Mouse (Mus musculus) adipocyte (in vitro differentiated cells): ENCODE results near the gene Ski.

Experiments
- DNase-seq: peaks from one replicate; pipeline ENCODE4 v3.0.0-alpha.2; 2016; ENCODE audit warnings: low spot score

The Ski gene

DNA sequence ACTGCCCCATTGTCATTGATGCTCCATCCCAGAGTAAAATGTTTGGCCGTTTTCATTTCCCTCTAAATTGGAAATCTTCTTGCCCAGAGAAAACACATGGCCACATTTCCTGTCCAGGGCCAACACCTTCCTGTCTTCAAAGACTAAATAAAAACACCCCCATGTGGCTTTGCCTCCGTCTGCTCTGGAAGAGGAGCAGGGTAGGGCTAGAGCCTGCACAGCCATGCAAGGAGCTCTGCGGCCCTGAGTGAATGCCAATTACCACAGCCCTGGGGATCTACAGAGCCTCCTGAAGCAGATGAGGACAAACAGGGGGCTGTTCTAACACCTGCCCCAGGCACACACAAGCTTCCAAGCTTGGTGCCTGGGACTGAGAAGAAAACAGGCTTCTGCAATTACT, 46.2 kb downstream of the Ski start:
- no peak for DNase-seq

DNA sequence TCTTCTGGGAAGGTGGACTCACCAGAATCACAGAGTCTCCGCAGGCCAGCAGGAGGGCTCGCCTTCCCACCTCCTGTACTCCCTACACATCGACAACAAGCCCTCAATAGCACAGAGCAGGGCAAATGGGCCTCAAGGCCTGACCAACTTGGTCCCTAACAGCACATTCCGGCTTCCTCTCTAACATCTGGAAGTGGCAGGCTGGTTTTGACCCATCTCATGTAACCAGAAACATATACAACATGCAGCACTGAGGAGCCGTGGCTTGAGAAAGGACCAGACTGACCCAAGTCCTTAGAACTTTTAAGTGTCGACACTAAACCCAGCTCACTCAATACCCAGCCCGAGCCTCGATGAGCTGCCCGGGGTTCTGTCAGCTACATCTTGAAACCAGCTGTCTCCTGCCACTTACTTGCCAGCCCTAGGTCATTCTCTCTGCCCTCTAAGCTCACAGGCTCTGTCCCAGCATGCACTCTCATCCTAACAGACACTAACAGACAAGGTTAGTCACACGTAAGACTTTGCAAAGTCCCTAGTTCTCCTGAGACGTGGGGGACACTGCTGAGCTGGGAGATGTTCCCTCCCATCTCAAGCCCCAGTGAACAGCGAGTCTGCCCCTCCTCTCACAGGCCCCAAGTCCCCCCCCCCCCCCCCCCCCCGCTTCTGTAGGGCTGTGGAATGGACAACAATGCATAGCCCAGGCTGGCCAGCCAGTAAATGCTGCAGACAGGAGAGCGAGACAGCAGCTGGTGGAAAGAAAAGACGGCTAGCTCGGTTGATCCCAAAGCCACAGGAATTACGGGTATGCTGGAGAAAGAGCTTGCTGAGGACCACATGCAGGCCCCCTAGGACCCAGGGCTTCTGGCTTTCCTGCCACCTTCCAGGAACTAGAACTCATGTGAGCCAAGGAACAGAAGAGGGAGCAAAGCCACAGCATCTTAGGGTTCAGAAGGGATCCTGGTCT, 48.3 kb downstream of the Ski start:
- DNase-seq, result peak; percentile 33

DNA sequence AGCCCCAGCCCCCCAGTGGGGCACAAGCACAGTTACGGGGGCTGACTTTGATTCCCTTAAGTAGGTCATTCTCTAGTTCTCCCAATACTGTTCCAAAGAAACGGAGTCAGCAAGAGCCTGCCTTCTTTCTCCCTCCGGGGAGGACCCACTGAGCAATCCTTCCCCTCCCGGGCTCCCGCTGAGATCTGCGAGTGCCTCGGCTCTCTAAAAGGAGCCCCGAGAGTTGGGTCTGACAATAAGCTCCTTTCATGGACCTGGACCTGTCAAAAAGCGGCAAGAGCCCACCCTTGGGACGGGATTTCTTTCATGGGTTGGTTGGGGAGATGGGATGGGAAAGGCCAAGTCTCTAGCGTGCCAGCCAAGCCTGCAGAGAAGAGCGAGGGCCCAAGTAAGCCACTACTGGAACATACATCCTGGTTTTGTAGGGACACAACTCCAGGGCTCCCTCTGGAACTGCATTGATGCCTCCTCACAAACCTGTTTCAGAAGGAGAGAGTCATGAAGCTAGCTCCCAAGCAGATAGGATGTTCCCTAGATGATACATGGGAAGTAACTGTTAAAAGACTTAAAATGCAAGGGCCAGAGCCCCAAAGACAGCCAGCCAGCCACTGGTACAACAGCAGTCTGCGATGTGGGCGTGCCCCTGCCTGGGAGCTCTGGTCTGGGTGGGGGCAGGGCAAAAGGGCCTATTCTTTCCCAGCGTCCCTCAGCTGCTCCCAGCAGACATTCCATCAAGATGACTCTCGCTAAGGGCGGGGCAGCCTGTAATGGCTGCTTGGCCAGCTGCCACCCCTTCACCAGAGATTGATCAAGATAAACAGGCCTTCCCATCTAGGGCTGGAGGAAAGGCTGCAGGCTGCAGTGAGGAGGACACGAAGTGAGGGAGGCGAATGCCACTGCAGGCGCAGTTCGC, 49.2 kb downstream of the Ski start:
- DNase-seq, result peak; percentile 96

DNA sequence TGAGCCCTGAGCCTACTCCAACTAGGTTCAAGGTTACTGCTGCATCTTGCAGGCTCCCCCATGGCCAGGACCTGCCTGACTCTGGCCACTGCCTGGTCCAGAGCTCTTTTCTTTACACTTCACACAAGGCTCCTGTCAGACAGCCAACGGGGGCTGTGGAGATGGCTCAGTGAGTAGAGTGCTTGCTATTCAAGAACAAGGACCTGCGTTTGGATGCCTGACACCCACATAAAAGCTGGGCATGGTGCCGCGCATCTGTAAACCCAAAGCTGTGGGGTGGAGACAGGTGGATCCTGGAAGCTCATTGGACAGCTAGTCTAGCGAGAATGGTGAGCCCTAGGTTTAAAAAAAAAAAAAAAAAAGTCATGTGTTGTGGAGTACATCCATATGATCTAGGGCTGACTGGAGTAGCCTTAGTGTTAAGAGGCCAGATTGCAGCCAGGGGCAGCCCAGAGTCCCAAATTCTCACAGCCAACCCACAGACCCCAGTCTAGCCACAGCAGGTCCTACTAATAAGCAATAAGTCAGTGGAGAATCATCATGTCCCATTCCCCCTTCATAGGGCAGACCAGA, 50.3 kb downstream of the Ski start:
- DNase-seq, result no peak

DNA sequence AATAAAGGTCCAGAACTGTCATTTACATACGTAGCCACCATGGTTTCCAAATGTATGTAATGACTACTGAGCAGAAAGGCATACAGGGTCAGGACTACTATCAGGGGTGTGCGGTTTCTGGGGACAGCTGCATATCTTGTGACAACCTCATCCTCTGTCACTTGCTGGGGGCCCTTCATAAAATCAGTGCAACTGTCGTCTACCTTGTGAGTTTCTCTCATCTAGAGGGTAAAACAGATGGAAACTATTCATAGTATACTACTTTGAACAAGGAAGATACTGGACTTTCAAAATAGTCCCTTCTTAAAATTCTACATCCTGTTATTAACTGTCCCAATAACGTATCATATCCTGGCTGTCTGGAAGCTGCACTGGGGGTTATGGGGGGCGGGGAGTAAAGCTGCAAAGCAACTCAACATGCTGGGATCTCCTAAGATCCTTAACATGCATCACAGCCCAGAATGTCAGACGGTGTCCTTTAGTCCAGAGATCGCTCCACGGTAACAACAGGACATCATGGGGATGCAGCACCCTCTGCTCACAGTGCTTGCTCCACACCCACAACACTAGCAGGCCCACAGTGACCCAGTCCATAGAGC, 51.7 kb downstream of the Ski start:
- no peak for DNase-seq

DNA sequence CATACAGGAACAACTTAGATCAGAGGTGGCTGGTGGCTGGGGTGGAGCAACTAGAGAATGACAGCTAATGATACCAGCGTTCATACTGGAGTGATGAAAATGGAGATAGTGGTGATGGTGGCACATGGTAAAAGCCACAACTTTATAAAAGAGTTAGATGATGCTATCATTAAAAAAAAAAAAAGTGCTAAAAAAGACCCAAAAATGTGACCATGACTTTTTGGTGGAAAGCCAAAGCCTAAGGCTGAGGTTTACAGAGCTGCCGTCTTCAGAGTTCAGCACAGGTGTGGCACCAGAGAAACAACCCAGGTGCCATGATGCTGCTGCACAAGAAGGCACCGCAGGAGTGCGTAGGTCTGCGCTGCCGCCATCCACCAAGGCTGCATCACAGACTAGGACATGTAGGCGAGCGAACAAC, 53.5 kb downstream of the Ski start:
- no peak for DNase-seq

DNA sequence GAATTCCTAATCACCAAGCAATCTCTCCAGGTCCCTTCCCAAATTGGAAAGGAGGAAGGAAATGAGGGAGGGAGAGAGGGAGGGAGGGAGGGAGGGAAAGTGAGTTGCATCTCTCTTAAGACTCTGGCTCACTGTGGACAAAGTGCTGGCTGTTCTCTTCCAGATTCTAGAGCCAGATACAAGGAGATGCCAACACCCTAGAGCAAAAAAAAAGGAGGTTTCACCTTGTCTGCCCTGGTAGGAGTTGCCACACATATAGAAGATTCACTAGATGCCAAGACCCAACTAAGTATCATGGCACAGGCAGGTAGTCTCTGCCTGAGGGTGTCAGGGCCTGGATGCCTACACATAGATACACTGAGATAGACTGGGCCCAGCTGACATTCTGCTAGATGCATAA, 56.5 kb downstream of the Ski start:
- DNase-seq, result no peak

DNA sequence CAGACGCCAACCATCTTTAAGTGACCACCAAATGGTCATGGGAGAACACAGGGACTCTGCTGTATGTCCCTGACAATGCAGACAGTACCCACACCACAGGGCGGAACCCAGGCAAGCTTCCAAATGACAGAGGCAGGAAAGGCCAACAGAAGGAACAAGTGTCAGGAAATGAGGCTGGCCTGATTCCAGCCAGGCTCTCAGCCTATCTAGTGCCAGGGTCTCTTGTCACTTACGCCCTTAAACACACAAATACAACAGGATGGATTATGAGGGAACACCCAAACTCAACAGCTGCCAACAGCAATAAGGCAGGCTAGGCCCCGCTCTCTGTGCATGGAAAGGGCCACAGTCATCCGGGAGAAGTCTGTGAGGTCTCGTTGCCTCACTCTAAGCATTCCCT, 57.8 kb downstream of the Ski start:
- peak; percentile 61 for DNase-seq

DNA sequence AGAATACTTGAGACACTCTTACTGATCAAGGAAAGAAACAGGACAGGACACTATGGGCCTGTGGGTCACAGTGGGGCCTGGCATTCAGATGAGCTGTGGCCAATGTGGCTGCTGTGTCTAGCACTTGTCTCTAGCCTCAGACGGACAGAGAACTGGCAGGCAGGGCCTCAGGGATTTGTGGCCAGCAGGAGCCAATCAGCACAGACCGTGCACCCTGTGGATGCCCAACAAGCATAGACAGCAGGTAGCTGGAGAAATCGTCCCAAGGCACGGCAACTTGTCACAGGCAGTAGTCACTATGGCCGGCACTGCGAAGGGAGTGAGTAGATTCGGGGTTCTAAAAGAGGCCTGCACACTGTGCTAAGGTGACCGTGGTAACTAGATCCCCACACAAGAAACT, 58.7 kb downstream of the Ski start:
- DNase-seq, result no peak

DNA sequence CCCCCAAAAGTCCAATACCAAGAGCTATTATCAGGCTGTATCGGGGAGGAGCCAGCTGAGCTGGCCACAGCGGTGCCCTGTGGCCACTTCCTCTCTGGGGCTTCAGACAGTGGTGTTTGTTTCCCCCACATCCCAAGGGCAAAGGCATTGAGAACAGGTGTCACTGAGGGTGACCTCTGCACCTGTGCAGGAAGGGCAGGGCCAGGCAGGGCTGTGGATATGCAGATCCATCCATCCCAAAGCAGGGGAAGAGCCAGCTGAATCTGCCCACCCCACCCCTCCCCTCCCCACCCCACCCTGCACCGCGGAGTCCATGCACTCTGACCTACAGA, 59.1 kb downstream of the Ski start:
- DNase-seq, result no peak

DNA sequence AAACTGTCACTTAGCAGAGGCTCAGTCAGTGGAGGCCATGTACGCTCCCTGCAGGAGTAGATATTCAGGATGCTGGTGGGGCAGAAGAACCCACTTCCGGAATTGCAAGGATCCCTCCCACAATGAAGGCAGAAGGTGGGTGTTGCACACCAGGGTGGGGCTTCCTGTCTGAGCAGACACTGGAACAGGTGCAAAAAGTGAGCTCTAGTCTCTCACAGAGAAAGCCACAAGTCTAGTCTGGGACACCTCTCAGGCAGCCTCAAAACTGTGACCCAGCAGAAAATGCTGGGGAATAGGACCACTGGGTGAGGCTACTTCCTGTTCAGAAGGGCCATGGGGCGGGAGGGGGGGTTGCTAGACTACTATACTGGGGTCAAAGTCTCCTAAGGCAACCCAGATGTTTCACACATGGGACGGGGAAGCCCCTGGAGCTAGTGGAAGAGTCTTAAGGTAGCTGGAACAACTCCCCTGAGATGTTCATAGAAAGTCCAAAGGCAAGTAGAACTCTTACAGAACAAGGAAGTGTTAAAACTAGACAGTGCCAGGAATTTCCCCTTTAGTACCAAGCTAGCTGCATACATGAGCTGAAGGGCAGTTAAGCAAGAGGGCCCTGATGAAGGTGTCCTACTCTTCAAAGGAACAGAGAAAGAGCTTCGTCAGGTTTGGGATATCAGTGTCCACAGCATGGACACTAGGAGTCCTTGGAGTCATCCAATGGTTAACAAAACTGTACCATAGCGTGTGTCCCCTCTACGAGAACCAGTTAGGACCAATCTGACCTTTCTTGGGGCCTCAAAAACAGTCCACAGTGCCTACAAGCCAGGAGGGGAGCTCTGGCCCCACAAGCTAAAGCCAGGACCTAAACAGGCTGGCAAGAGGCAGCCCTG, 59.7 kb downstream of the Ski start:
- no peak for DNase-seq

DNA sequence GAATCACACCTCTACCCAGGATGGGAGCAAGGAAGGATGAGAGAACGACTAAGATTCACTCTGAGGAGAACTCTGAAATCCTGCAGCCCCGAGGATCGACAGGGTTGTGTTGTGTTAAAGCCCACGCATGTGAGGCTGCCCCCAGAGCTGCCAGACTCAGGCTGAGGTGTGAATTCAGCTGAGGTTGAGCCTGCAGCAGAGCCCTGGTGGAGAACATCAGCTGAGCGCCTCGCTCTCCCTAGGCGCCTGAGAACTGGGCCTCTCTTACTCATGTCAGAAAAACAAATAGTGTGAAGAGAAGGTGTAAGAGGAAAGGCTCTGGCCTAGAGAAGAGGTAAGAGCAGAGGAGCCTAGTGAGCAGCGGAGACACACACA, 63.9 kb downstream of the Ski start:
- DNase-seq, result no peak

DNA sequence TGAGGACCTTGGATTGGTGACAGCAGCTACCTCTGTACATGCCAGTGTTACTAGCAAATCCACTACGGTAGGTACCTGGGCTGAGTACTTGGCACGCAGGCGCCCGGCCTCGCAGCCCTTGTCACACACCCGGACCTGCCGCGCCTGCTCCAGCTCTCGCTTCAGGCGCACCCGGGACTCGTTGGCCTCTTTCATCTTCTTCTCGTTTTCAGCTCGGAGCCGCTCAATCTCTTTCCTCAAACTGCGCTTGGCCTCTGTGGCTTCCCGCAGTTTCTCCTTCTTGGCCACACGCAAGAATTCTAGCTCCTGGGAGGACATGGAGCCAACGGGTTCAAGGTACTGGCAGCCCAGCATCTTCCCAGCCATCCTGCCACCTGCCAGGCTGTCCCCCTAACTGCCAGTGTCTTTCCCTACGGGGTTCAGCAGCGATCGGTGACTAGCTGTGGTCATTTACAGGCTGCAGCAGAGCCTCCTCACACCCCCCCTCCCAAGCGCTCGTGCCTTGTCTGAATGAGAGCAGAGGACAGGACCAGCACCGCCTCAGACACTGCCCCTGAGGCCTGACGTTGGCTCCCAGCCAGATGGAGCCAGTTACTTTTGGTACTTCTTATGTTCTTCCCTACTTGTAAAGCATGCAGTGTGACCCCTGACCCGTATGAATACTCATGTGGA, 64.4 kb downstream of the Ski start:
- DNase-seq, result no peak

DNA sequence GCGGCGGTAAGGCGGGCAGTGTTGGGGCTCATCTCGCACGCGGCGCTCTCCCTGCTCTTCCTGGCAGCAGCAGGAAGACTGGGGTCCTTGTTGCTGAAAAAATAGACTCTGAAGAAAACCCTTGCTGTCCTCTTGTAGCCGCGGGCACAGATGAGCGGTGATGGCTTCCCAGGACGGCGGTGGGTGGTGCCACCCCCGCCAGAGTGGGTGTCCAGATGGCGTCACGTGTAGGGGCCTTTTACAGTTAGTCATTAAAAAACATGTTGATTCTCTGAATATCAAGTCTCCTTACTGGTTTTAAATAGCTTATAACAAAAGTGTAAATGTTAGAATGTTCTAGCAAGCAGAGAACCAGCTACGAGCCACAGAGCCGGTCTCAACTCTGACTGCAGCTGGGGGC, 65.7 kb downstream of the Ski start:
- no peak for DNase-seq

DNA sequence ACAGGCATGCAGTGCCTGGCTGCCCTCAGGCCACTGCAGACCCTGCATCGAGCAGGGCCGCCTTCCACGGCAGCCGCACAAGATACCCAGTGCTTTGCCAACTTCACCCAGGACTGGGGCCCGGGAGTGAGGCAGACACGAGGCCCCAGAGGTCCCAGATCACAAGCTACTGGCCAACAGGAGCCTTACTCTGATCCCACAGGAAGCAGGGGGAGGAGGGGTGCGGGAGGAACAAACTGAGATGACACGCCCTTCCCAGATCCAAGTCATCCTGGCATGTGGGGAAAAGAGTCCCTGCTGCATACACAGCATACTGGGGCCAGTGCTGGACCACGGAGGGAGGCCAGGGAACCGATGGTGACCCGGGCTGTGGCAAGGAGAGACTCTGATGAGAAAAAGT, 67.4 kb downstream of the Ski start:
- no peak for DNase-seq

DNA sequence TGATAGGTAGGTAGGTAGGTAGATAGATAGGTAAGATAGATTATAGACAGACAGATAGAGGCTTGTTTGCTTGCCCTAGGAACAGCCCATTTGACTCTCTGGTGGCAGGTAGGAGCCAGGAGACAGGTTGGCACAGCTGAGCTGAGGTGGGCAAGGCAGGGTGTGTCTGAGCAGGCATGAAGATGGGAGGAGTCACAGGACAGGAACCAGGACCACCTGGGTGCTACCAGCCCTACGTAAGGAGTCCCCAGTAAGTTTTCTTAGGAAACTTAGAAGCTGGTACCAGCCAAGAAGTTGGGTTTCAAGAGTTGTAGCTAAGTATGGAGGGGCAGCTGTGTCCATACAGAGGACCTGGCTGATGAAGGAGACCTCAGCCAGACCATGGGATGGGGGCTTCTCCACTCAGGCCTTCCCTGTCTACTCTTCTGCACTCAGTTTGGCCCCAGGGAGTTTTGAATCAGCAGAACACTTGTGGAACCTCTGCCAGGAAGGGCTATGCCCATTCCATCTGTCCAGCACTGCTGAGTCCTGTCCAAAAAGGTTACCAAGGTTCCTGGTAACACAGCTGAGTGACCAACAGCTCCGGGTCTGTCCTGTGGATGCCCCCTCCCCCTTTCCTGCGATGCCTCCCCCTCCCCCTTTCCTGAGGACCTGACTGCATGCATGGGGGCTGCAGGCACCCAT, 68.9 kb downstream of the Ski start:
- no peak for DNase-seq

DNA sequence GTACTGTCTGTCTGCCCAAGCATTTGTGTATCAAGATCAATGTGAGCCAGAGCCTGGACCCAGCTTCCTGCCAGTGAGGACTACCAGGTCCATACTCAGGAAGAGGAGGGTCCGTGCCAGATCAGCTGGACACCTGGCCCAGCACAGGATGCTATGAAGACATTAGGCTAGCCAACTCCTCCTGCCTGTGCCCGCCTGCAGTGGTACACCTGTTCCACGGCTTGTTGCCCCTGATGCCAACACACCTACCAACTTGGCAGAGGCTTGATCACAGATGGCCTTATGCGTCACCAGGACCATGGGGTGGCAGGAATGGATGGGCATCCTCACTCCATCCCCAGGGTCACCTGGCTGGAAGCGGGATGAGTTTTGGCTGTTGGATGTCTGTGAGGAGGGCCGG, 69.9 kb downstream of the Ski start:
- no peak for DNase-seq

DNA sequence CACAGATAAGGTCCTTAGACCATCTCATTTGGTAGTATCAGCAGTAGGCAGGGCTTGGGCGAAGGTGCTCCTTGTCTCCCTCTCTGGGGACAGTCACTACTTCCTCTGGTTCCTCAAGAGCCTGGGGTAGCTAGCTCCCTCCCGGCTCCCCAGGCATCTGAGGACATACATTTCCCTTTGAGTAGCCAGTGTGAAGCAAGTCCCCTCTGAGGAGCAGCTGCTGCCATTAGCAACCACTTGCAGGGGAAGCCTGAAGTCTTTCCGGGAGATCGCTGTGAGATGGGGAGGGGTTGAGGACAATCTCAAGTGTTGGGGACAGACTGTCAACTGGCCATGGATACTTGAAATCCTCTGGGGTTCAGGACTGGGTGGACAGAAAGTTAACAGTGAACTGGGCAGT, 70.5 kb downstream of the Ski start:
- DNase-seq, result no peak

DNA sequence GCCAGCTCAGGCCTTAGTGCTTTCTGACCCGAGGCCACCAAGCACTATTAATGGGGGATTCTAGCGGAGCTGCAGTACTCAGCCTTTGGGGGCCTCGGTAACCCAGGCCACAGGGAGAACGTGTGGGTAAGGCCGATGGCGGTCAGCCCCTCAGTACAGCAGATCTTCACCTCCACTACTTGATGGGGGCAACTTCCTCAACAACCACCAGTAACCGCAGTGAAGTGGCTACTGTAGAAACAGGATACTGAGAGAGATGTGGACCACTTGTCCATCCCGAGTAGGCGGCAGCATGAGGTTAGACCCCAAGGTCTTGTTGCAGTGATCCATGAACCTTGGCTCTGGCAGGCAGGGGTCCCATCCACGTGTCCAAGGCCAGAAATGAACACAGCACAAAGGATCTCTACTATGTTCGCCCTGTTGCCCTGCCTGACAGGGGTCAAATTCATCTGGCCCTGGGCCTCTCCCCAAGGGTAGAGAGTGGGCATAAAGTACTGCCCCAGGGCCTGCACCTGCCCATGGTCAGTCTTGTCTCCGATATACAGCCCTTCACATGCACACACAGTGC, 71.1 kb downstream of the Ski start:
- DNase-seq, result no peak
